Mouse (Mus musculus): Measurements from ENCODE around the gene Rars. TPM values are rescaled to one million over a fixed set of nuclear protein-coding genes. Genes with fewer than 3 reads are reported as not detected.
"Not testable (repeated sequence)": the region's sequence is repeated elsewhere in the genome, so short reads cannot be mapped to it uniquely, and the experiment has no call there.

The Rars gene
- polyA plus RNA-seq, 1 experiment from 2014 or later, result 55.8 TPM

DNA sequence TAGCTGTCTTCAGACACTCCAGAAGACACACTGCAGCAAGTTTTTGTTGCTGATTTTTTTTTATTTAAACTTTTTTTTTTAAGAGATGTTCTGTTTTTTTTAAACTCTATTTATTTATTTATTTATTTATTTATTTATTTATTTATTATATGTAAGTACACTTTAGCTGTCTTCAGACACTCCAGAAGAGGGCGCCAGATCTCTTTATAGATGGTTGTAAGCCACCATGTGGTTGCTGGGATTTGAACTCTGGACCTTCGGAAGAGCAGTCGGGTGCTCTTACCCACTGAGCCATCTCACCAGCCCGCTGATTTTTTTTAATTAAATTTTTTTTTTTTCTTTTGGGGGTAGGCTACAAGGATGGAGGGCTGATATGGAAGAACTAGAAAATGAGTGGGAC, 8.3 kb upstream of the Rars start:
- not testable (repeated sequence) for H3K4me2 ChIP-seq (replicated peaks; ENCODE audit: low read depth); H3K9ac ChIP-seq (ENCODE audit: low read length); ATAC-seq (ENCODE audit: low FRiP score, low TSS enrichment); H3K9me3 ChIP-seq (ENCODE audit: control insufficient read depth, low read length); H3K36me3 ChIP-seq (ENCODE audit: control insufficient read depth, insufficient read depth, low read length); H3K27ac ChIP-seq (replicated peaks); H3K27me3 ChIP-seq (ENCODE audit: control insufficient read depth, insufficient read depth, low read length); H3K4me3 ChIP-seq (ENCODE audit: low read depth, low read length); H3K4me1 ChIP-seq (replicated peaks; ENCODE audit: control insufficient read depth, insufficient read depth); DNase-seq (ENCODE audit: low spot score)
- 90% methylated on average over 4 of the region's 4 CpGs for WGBS
- 0 out of 2 replicates have a peak, but pooled peaks have one; percentile 12 for TF ChIP-seq CTCF (IDR thresholded peaks at IDR 0.05; ENCODE audit: low read depth)

DNA sequence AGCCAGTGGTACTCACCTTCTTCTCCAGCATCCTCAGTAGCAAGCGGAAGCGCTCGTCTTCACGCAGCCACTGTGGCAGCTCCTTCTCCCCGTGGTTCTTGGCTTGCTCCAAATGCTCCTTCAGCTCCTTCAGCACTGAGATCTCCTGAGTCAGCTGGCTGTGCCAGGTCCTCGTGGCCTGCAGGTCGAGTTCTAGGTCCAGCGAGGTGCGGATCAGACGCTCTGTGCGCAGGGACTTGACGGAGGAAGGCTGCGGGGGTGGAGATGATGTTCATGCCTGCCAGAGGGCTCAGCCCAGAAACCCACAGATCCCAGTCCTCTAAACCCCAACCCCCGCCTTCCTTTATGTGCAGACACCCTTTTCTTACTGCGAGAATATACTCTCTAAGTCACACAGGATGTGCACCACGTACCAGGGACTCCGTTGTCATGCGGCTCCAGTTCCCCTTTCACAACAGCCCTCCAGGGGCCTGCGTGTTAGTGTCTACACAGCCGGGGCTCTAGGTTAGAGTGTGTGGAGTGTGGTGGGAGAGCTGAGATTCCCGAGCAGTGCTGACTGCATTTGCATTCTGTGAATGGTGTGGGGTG, 7.5 kb upstream of the Rars start:
- Histone ChIP-seq H3K4me3 (ENCODE audit: low read depth, low read length) (no peak overlapping the region), H3K9me3 (ENCODE audit: control insufficient read depth, low read length) (no peaks in the 10 kb centered on the region), H3K27ac (replicated peaks) (no peak overlapping the region), H3K4me1 (replicated peaks; ENCODE audit: control insufficient read depth, insufficient read depth) (no peaks in the 10 kb centered on the region), H3K27me3 (ENCODE audit: control insufficient read depth, insufficient read depth, low read length) (no peaks in the 10 kb centered on the region), H3K36me3 (ENCODE audit: control insufficient read depth, insufficient read depth, low read length) (no peaks in the 10 kb centered on the region), H3K4me2 (replicated peaks; ENCODE audit: low read depth) (no peak overlapping the region), H3K9ac (ENCODE audit: low read length) (no peak overlapping the region)
- TF ChIP-seq EP300 (optimal IDR thresholded peaks at IDR 0.05) (no peak), CTCF (IDR thresholded peaks at IDR 0.05; ENCODE audit: low read depth) (no peak)
- 91% methylated on average over 21 of the region's 21 CpGs for WGBS
- ATAC-seq (ENCODE audit: low FRiP score, low TSS enrichment) (no peak), DNase-seq (ENCODE audit: low spot score) (no peak)

DNA sequence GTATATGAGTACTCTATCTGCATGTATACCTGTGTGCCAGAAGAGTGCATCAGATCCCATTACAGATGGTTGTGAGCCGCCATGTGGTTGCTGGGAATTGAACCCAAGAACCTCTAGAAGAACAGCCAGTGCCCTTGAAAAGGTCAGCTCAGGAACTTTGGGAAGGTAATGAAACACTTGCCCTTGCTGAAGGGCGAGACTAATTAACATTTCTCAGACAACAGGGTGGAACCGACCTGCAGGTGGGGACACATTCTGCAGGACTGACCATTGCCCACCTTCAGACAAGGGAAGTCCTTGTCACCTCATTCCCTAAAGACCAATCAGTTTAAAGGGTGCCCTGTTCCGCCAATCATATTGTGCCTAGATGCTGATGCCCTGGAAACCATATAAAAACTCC, 6.5 kb upstream of the Rars start:
- H3K4me2 ChIP-seq (replicated peaks; ENCODE audit: low read depth); H3K9ac ChIP-seq (ENCODE audit: low read length); ATAC-seq (ENCODE audit: low FRiP score, low TSS enrichment); H3K4me3 ChIP-seq (ENCODE audit: low read depth, low read length); H3K36me3 ChIP-seq (ENCODE audit: control insufficient read depth, insufficient read depth, low read length); H3K27me3 ChIP-seq (ENCODE audit: control insufficient read depth, insufficient read depth, low read length); H3K9me3 ChIP-seq (ENCODE audit: control insufficient read depth, low read length); H3K4me1 ChIP-seq (replicated peaks; ENCODE audit: control insufficient read depth, insufficient read depth); H3K27ac ChIP-seq (replicated peaks); DNase-seq (ENCODE audit: low spot score): not testable (repeated sequence)
- 85% methylated on average over 4 of the region's 4 CpGs for WGBS

DNA sequence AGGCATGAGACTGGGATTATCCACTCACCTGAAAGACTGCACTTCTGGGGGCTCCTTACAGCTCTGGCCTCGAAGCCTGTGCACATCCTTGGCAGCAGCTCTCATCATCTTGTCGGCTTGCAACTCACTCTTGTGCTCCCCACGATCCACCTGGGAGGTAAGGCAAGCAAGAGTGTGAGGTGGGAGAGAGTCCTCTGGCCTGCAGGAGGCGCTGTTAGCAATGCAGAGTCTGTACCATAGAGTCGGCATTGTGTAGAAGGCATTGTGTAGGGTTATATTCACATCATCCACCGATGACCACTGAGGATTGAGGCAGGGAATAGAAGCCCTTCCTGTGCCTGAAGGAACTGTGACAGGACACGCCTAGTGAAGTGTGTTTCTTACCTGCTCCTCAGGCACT, 6.0 kb upstream of the Rars start:
- H3K4me3 ChIP-seq (ENCODE audit: low read depth, low read length), result no peak overlapping the region
- no peaks in the 10 kb centered on the region for H3K27me3 ChIP-seq (ENCODE audit: control insufficient read depth, insufficient read depth, low read length)
- H3K27ac ChIP-seq (replicated peaks), result no peak overlapping the region
- TF ChIP-seq EP300 (optimal IDR thresholded peaks at IDR 0.05) (no peak), CTCF (IDR thresholded peaks at IDR 0.05; ENCODE audit: low read depth) (peak; percentile 63)
- no peak overlapping the region for H3K4me2 ChIP-seq (replicated peaks; ENCODE audit: low read depth)
- no peak overlapping the region for H3K9ac ChIP-seq (ENCODE audit: low read length)
- H3K36me3 ChIP-seq (ENCODE audit: control insufficient read depth, insufficient read depth, low read length), result no peaks in the 10 kb centered on the region
- DNase-seq (ENCODE audit: low spot score) (peak; percentile 34), ATAC-seq (ENCODE audit: low FRiP score, low TSS enrichment) (no peak)
- 80% methylated on average over 7 of the region's 7 CpGs for WGBS
- H3K4me1 ChIP-seq (replicated peaks; ENCODE audit: control insufficient read depth, insufficient read depth), result no peaks in the 10 kb centered on the region
- H3K9me3 ChIP-seq (ENCODE audit: control insufficient read depth, low read length), result no peaks in the 10 kb centered on the region

DNA sequence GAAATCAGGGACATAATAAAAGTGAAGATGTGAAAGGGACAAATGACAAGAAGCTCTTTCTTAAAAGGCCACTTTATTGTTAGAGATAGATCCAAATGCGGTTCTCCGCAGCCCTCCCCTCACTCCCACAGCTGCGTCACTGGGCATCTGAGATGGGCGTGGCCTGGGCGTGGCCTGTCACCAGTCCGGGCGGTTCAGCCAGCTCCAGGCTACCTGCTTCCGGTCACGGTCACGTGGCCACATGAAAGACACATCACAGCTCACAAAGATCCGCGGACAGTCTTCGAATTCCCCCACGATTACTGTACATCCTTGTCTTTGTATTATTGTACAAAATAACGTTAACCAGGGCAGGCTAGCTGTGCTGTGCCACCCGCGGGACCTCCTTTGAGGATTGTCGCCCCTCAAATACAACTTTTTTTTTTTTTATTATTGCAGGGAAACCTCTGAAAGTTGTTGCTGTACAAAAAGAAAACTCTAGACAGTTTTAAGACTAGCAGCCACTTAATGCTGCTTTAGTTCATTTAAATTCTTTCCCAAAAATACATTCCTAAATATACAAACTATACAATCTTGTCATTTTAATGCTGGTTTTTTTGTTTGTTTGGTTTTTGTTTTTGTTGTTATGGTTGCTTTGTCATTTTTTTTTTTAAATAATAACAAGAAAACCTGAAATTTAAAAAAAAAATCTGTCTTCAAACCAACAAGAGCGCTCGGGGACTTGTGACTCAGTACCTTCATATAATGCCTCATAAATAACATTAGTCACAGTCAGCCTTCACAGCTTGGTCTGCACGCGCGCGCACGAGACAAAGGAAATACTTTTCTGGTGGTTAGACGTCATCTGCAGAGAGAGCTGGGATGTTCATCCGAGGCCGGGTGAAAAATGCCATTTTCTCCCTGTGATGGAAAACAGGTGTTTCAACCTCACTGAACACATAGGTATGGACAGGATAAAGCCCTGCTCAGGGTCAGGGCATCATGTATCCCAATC, 4.3 kb upstream of the Rars start:
- TF ChIP-seq CTCF (IDR thresholded peaks at IDR 0.05; ENCODE audit: low read depth), result no peak
- no peak for TF ChIP-seq EP300 (optimal IDR thresholded peaks at IDR 0.05)
- Histone ChIP-seq H3K9ac (ENCODE audit: low read length) (0 out of 2 replicates have a peak overlapping the region, but pooled peaks have one; percentile 35), H3K27me3 (ENCODE audit: control insufficient read depth, insufficient read depth, low read length) (no peaks in the 10 kb centered on the region), H3K4me3 (ENCODE audit: low read depth, low read length) (peak overlapping the region; percentile 23), H3K9me3 (ENCODE audit: control insufficient read depth, low read length) (no peaks in the 10 kb centered on the region), H3K36me3 (ENCODE audit: control insufficient read depth, insufficient read depth, low read length) (no peaks in the 10 kb centered on the region), H3K4me2 (replicated peaks; ENCODE audit: low read depth) (peak overlapping the region; percentile 43), H3K4me1 (replicated peaks; ENCODE audit: control insufficient read depth, insufficient read depth) (no peaks in the 10 kb centered on the region), H3K27ac (replicated peaks) (no peak overlapping the region)
- DNase-seq (ENCODE audit: low spot score) (peak; percentile 92), ATAC-seq (ENCODE audit: low FRiP score, low TSS enrichment) (peak; percentile 90)
- 18% methylated on average over 28 of the region's 28 CpGs for WGBS
